Mouse (Mus musculus) liver, postnatal 0 days (tissue): ENCODE measurements at regions not wholly inside any gene's neighbourhood (a gene's known extent, or its start where the extent isn't known, plus 50 kb on each side); places are given as distances from the start of the nearest gene placed in this dataset.

Experiments
- CTCF ChIP-seq: sonication (generic); IDR thresholded peaks from 2 replicates; pipeline ENCODE4 v1.5.1; 2016; ENCODE audit warnings: antibody characterized with exemption, low read depth
- EP300 ChIP-seq: IDR thresholded peaks from 2 replicates; pipeline ENCODE4 v1.6.1; 2016; ENCODE audit warnings: antibody characterized with exemption, low read depth, mild to moderate bottlenecking

DNA sequence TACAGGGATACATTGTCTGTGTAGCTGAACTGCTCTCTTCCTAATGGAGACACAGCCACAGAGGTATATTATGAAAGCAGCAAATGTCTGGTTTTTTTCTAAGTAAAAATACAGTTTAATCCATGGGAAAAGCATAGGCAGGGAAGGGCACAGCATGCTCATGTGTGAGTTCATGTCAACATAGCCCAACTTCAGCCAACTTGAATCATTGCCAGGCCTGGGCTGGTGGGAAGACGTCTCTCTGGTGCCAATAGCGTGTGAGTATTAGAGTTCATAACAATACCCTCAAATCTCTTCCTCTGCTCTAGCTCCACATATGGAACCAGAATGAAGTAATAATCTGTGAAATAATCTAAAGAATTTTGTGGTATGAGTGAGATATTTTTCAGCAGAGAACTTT is 257.2 kb downstream of the Cd109 start:
- no peak for TF ChIP-seq CTCF
- no peak for TF ChIP-seq EP300
